Mouse (Mus musculus) ES-E14 (cell line): ENCODE results near the gene Nme7. TPM values are rescaled to one million over a fixed set of nuclear protein-coding genes. Genes with fewer than 3 reads are reported as not detected.

Experiments
- DNase-seq: peaks from one replicate; pipeline ENCODE4 v3.0.0-alpha.2; 2013; ENCODE audit warnings: low read depth, low spot score
- H3K27ac ChIP-seq: 2 replicates; pipeline ENCODE4 v1.5.1; 2012; ENCODE audit warnings: low read depth, mild to moderate bottlenecking, low read length, moderate library complexity, mixed read lengths; ENCODE audit not compliant: poor library complexity, insufficient read depth, severe bottlenecking
- H3K36me3 ChIP-seq: 2 replicates; pipeline ENCODE4 v1.6.1; 2012; ENCODE audit warnings: mild to moderate bottlenecking, low read length, moderate library complexity, mixed read lengths; ENCODE audit not compliant: control insufficient read depth, poor library complexity, insufficient read depth, severe bottlenecking
- H3K4me1 ChIP-seq, 2 experiments: fragments of 150-350 bp in 1 of 2; sonication (generic) in 1 of 2; 2 replicates each; pipeline ENCODE4 v1.6.1; 2012; ENCODE audit warnings: low read length in 2 of 2, mild to moderate bottlenecking in 1 of 2, mixed read lengths in 1 of 2; ENCODE audit not compliant: control insufficient read depth in 2 of 2, insufficient read depth in 2 of 2, poor library complexity in 1 of 2
- H3K4me3 ChIP-seq, 2 experiments: fragments of 150-350 bp in 1 of 2; sonication (generic) in 1 of 2; 2 replicates each; pipeline ENCODE4 v1.5.1; 2012; ENCODE audit warnings: low read length in 2 of 2, low read depth in 1 of 2, mild to moderate bottlenecking in 1 of 2, mixed read lengths in 1 of 2; ENCODE audit not compliant: insufficient read depth in 1 of 2, poor library complexity in 1 of 2, severe bottlenecking in 1 of 2
- H3K9ac ChIP-seq: 2 replicates; pipeline ENCODE4 v1.6.1; 2012; ENCODE audit warnings: low read depth, mild to moderate bottlenecking, low read length, mixed read lengths; ENCODE audit not compliant: poor library complexity, insufficient read depth, severe bottlenecking
- H3K9me3 ChIP-seq: fragments of 150-350 bp; sonication (generic); 2 replicates; pipeline ENCODE4 v1.6.1; 2012; ENCODE audit warnings: low read depth, mild to moderate bottlenecking, low read length; ENCODE audit not compliant: control insufficient read depth, insufficient read depth
- CHD2 ChIP-seq: IDR thresholded peaks from 2 replicates; pipeline ENCODE4 v1.6.1; 2014; ENCODE audit warnings: mild to moderate bottlenecking, low read depth, low read length, inconsistent platforms
- HCFC1 ChIP-seq: IDR thresholded peaks from 2 replicates; pipeline ENCODE4 v1.6.1; 2012; ENCODE audit warnings: low read length, inconsistent platforms, borderline replicate concordance; ENCODE audit not compliant: insufficient read depth
- MAFK ChIP-seq: IDR thresholded peaks from 2 replicates; pipeline ENCODE4 v1.6.1; 2014; ENCODE audit warnings: mild to moderate bottlenecking, low read depth, low read length, inconsistent platforms; ENCODE audit not compliant: insufficient read depth
- ZC3H11A ChIP-seq: IDR thresholded peaks from 2 replicates; pipeline ENCODE4 v1.6.1; 2012; ENCODE audit warnings: low read depth, mild to moderate bottlenecking, inconsistent platforms, low read length, borderline replicate concordance
- ZNF384 ChIP-seq: IDR thresholded peaks from 2 replicates; pipeline ENCODE4 v1.6.1; 2012; ENCODE audit warnings: low read depth, low read length, inconsistent platforms
- in situ Hi-C, 2 experiments: fragments of 600-800 bp; cut with MboI; formaldehyde crosslinking; loops; one replicate each; pipeline ENCODE4 v1.15.1; 2025; ENCODE audit warnings: low sequenced_read_pairs in 2 of 2, inconsistent platforms in 1 of 2; ENCODE audit not compliant: unreplicated experiment in 2 of 2
- total RNA-seq: library from RNA; depleted of rRNA; stranded (reverse); fragments of 300-350 nt; gene quantifications from 2 replicates; pipeline ENCODE4 v1.2.3, GENCODE M21; 2012

Gene Nme7
- total RNA-seq, 1 experiment = 32.8 TPM

DNA sequence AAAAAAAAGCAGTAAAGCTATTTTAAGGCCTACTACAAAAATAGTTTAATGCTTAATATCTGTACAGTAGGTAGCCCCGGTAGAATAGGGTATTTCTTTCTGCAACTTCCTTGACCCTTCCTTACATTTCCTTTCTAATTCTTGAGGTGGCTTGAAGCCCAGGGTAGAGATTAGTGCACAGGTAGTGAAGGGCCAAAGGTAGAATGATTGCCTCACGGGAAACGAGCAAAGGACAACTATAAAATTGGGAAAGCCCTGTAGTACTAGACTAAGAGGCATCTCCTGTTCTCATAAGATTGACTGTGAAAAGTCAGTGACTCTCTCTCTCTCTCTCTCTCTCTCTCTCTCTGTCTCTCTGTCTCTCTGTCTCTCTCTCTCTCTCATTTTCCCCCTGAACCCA lies 31.5 kb downstream of the Nme7 start:
- H3K36me3 ChIP-seq = peaks cover 2% of the 10 kb centered on the region; the same call in 1 of the 2 replicates
- TF ChIP-seq ZNF384 (no peak), HCFC1 (no peak), CHD2 (no peak), MAFK (no peak), ZC3H11A (no peak)
- H3K27ac ChIP-seq = no peak overlapping the region
- H3K9ac ChIP-seq = no peak overlapping the region
- in situ Hi-C loops = no loop called here
- DNase-seq = no peak
- no peaks in the 10 kb centered on the region for H3K9me3 ChIP-seq
- H3K4me3 ChIP-seq = no peak overlapping the region
- H3K4me1 ChIP-seq = no peaks in the 10 kb centered on the region

DNA sequence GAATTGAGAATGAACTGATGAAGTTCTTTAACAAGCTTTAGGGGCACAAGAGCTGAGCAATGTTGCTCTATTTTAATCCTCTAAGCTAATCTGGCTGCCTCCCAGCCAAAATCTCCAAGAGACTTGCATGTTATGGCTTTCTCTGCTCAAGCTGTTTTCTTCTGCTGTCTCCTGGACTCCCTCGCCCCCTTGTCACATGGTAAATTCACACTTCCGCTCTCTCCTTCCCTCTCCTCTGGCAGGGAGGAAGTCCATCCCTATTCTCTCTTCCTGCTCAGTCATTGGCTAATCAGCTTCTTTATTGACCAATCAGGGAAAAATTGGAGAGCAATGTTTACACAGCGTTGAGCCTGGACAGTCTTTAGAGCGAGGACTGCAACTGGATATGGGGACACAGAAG lies 31.9 kb downstream of the Nme7 start:
- no peak for TF ChIP-seq ZC3H11A
- TF ChIP-seq HCFC1 = no peak
- no peak for TF ChIP-seq MAFK
- no peak for TF ChIP-seq ZNF384
- no peak for TF ChIP-seq CHD2
- Histone ChIP-seq H3K9me3 (no peaks in the 10 kb centered on the region), H3K9ac (no peak overlapping the region), H3K27ac (no peak overlapping the region), H3K4me3 (no peak overlapping the region), H3K36me3 (peaks cover under 1% of the 10 kb centered on the region; the same call in 1 of the 2 replicates), H3K4me1 (no peaks in the 10 kb centered on the region)
- DNase-seq = peak; percentile 24
- in situ Hi-C loops = no loop called here

DNA sequence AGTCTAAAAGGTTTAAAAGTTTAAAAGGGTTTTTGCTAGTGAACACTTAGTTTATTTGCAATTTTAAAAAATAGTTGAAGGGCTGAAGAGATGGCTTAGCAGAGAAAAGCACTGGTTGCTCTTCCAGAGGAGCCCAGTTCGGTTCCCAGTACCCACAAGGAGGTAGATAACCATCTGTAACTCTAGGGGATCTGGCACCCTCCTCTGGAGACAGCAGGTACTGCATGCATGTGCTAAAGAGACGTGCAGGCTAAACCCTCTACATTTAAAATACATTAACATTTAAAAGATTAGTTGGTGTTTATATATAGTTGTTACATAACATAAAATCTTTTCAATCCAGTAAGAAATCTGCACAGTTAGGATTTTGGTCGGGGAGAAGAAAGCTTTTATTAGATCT lies 38.2 kb downstream of the Nme7 start:
- in situ Hi-C loops = no loop called here
- H3K9ac ChIP-seq = no peak overlapping the region
- H3K4me1 ChIP-seq = no peaks in the 10 kb centered on the region
- H3K9me3 ChIP-seq = no peaks in the 10 kb centered on the region
- no peak overlapping the region for H3K27ac ChIP-seq
- H3K36me3 ChIP-seq = no peaks in the 10 kb centered on the region
- TF ChIP-seq MAFK (no peak), ZNF384 (no peak), CHD2 (no peak), ZC3H11A (peak; percentile 66), HCFC1 (no peak)
- peak; percentile 58 for DNase-seq
- H3K4me3 ChIP-seq = no peak overlapping the region

DNA sequence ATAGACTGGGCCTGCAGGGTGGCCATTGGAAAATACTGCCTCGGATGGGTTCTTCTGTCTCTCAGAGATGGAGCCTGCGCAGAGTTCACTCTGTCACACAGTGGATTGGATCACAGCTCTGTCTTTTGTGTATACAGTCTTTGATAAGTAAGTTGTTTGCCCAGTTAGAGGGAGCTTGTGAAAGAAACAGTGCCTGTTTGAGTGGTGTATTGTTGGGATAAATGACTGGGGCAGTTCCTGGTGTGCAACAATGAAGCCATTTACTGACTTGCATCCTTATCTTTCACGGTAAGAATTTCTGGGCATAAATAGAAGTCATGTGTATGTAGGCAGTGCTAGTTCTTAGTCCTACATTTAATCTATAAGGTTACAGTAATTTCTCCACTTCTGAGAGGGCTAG lies 49.5 kb downstream of the Nme7 start:
- in situ Hi-C loops = no loop called here
- no peaks in the 10 kb centered on the region; the same call in 1 of the 2 replicates for H3K36me3 ChIP-seq
- H3K27ac ChIP-seq = no peak overlapping the region
- H3K9me3 ChIP-seq = no peaks in the 10 kb centered on the region
- H3K4me3 ChIP-seq = no peak overlapping the region
- no peak for DNase-seq
- TF ChIP-seq ZC3H11A = no peak
- TF ChIP-seq CHD2 = no peak
- no peak for TF ChIP-seq HCFC1
- no peak for TF ChIP-seq MAFK
- no peak for TF ChIP-seq ZNF384
- 0 out of 4 replicates have a peak, but pooled peaks cover 0 to 2% of the 10 kb centered on the region in 2 experiments for H3K4me1 ChIP-seq
- no peak overlapping the region for H3K9ac ChIP-seq

DNA sequence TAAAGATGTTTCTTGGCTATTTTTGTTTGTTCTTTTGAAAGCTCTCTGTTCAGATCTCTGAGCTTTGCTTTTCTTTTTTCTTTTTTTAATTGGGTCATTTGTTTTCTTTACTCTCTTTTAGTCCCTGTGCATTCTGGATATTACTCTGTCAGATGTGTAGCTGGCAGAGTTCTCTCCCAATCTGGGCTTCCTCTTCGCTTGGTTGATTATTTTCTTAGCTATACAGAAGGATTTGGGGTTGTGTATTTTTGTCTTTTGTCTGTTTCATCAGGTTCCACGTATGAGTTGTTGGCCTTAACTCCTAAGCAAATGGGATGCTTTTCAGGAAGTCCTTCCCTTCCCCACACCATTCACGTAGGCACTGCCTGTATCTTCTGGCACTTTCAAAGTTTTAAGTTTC lies 54.1 kb downstream of the Nme7 start:
- DNase-seq = no peak
- Histone ChIP-seq H3K36me3 (no peaks in the 10 kb centered on the region; the same call in 1 of the 2 replicates), H3K4me1 (0 out of 4 replicates have a peak, but pooled peaks cover 0 to 2% of the 10 kb centered on the region in 2 experiments), H3K9me3 (no peaks in the 10 kb centered on the region), H3K27ac (no peak overlapping the region), H3K4me3 (no peak overlapping the region), H3K9ac (no peak overlapping the region)
- no peak for TF ChIP-seq ZNF384
- no peak for TF ChIP-seq CHD2
- TF ChIP-seq ZC3H11A = no peak
- no peak for TF ChIP-seq HCFC1
- no peak for TF ChIP-seq MAFK
- in situ Hi-C loops = no loop called here
